10 mouse cellular contexts compared by ENCODE assay signal in genomic region chr19:56778532-56778931, GRCm38 (mm10). TPM values are rescaled to one million over a fixed set of nuclear protein-coding genes. Genes with fewer than 3 reads are reported as not detected.
DNase-seq lines count a peak whose midpoint lies in the region; ATAC-seq and TF ChIP-seq lines count a peak whose summit lies in the region.
"Not testable (repeated sequence)": the region's sequence is repeated elsewhere in the genome, so short reads cannot be mapped to it uniquely, and the experiment has no call there.
"Had no signal": no experiment of that assay in that cellular context is flagged by ENCODE, and none has a peak within 500 bp of the region (broad histone marks: within the 10 kb centered on the region; RNA-seq: fewer than 3 reads in every experiment).

No protein-coding gene starts in this region.

- not testable (repeated sequence) for H3K36me3 ChIP-seq in forebrain, postnatal 0 days (ENCODE audit: insufficient read depth); hindbrain, postnatal 0 days (ENCODE audit: insufficient read depth, low read length); kidney, postnatal 0 days (ENCODE audit: insufficient read depth, low read length); liver, postnatal 0 days (replicated peaks; ENCODE audit: insufficient read depth, low read length); lung, postnatal 0 days (ENCODE audit: insufficient read depth, low read length); stomach, postnatal 0 days (ENCODE audit: control insufficient read depth, insufficient read depth, low read length)

- not testable (repeated sequence) for H3K4me2 ChIP-seq in forebrain, postnatal 0 days (ENCODE audit: low read depth); hindbrain, postnatal 0 days (ENCODE audit: low read depth, low read length); kidney, postnatal 0 days (ENCODE audit: low read length); liver, postnatal 0 days (ENCODE audit: low read depth, low read length); lung, postnatal 0 days (replicated peaks; ENCODE audit: low read depth, low read length); stomach, postnatal 0 days (replicated peaks; ENCODE audit: low read depth)

- TF ChIP-seq EP300 in liver, postnatal 0 days (IDR thresholded peaks at IDR 0.05; ENCODE audit: low read depth); lung, postnatal 0 days (IDR thresholded peaks at IDR 0.05); stomach, postnatal 0 days (optimal IDR thresholded peaks at IDR 0.05): not testable (repeated sequence)

- WGBS in forebrain, postnatal 0 days: 96% methylated on average over 7 of the region's 7 CpGs
- WGBS in hindbrain, postnatal 0 days: 92% methylated on average over 7 of the region's 7 CpGs
- WGBS in kidney, postnatal 0 days: 95% methylated on average over 7 of the region's 7 CpGs
- 87% methylated on average over 7 of the region's 7 CpGs for WGBS in liver, postnatal 0 days (ENCODE audit: insufficient replicate concordance)
- 95% methylated on average over 7 of the region's 7 CpGs for WGBS in lung, postnatal 0 days
- WGBS in stomach, postnatal 0 days: 89% methylated on average over 7 of the region's 7 CpGs

- not testable (repeated sequence) for H3K27ac ChIP-seq in forebrain, postnatal 0 days (ENCODE audit: low read depth, low read length); hindbrain, postnatal 0 days; kidney, postnatal 0 days; liver, postnatal 0 days (ENCODE audit: low read depth); lung, postnatal 0 days (ENCODE audit: low read length); stomach, postnatal 0 days (replicated peaks)

- not testable (repeated sequence) for H3K4me3 ChIP-seq in forebrain, postnatal 0 days (ENCODE audit: low read depth, low read length); hindbrain, postnatal 0 days (ENCODE audit: low read length); kidney, postnatal 0 days (replicated peaks; ENCODE audit: low read depth, low read length); liver, postnatal 0 days (ENCODE audit: low read depth, low read length); lung, postnatal 0 days (ENCODE audit: low read depth, low read length); stomach, postnatal 0 days (ENCODE audit: low read depth, low read length)

- TF ChIP-seq CTCF in forebrain, postnatal 0 days (IDR thresholded peaks at IDR 0.05; ENCODE audit: low read depth): peak; percentile 41
- peak; percentile 38 for TF ChIP-seq CTCF in hindbrain, postnatal 0 days (IDR thresholded peaks at IDR 0.05; ENCODE audit: low read depth)
- peak; percentile 42 for TF ChIP-seq CTCF in kidney, postnatal 0 days (IDR thresholded peaks at IDR 0.05; ENCODE audit: low read depth)
- peak; percentile 51 for TF ChIP-seq CTCF in liver, postnatal 0 days (IDR thresholded peaks at IDR 0.05; ENCODE audit: low read depth)
- peak; percentile 50 for TF ChIP-seq CTCF in lung, postnatal 0 days (IDR thresholded peaks at IDR 0.05)
- peak; percentile 44 for TF ChIP-seq CTCF in stomach, postnatal 0 days (IDR thresholded peaks at IDR 0.05; ENCODE audit: low read depth)

- not testable (repeated sequence) for H3K4me1 ChIP-seq in forebrain, postnatal 0 days (ENCODE audit: insufficient read depth); hindbrain, postnatal 0 days (ENCODE audit: insufficient read depth, low read length); kidney, postnatal 0 days (replicated peaks; ENCODE audit: insufficient read depth, low read length); liver, postnatal 0 days (ENCODE audit: insufficient read depth); stomach, postnatal 0 days (replicated peaks; ENCODE audit: control insufficient read depth, insufficient read depth)
- peaks cover 19% of the 10 kb centered on the region; the same call in 1 of the 2 replicates for H3K4me1 ChIP-seq in lung, postnatal 0 days (ENCODE audit: insufficient read depth, low read depth, low read length)

- ATAC-seq in forebrain, postnatal 0 days; hindbrain, postnatal 0 days; kidney, postnatal 0 days (replicated peaks; ENCODE audit: low FRiP score, low read depth); liver, postnatal 0 days; lung, postnatal 0 days; stomach, postnatal 0 days (ENCODE audit: low FRiP score, low TSS enrichment): not testable (repeated sequence)

- not testable (repeated sequence) for DNase-seq in forebrain, postnatal 0 days; hindbrain, postnatal 0 days (ENCODE audit: low spot score); kidney, postnatal 0 days (ENCODE audit: low spot score); liver, postnatal 0 days; lung, postnatal 0 days (ENCODE audit: low spot score); stomach, postnatal 0 days (ENCODE audit: low spot score)

- not testable (repeated sequence) for H3K9me3 ChIP-seq in forebrain, postnatal 0 days (ENCODE audit: low read length); hindbrain, postnatal 0 days (ENCODE audit: low read length); kidney, postnatal 0 days (replicated peaks; ENCODE audit: low read length); liver, postnatal 0 days (ENCODE audit: low read length); lung, postnatal 0 days (ENCODE audit: low read length); stomach, postnatal 0 days (ENCODE audit: control insufficient read depth, low read length)

- not testable (repeated sequence) for H3K27me3 ChIP-seq in forebrain, postnatal 0 days (ENCODE audit: insufficient read depth, low read length); hindbrain, postnatal 0 days (ENCODE audit: insufficient read depth, low read length); kidney, postnatal 0 days (ENCODE audit: insufficient read depth, low read length); lung, postnatal 0 days (replicated peaks; ENCODE audit: insufficient read depth, low read length); stomach, postnatal 0 days (ENCODE audit: control insufficient read depth, insufficient read depth, low read length)
- H3K27me3 ChIP-seq in liver, postnatal 0 days (ENCODE audit: insufficient read depth, low read length): peaks cover 12% of the 10 kb centered on the region

- not testable (repeated sequence) for H3K9ac ChIP-seq in forebrain, postnatal 0 days; hindbrain, postnatal 0 days (replicated peaks; ENCODE audit: low read length); kidney, postnatal 0 days (ENCODE audit: low read depth, low read length); liver, postnatal 0 days (replicated peaks); lung, postnatal 0 days (replicated peaks; ENCODE audit: low read depth); stomach, postnatal 0 days (ENCODE audit: low read length)

RNA-seq across cellular contexts. Expression of gene Ccdc186, which starts 43.5 kb away (rescaled TPM):
- 20.9 and 21.2 TPM in 2 replicates for total RNA-seq in forebrain, postnatal 0 days (2014; rRNA removed)
- 15.7 and 20.2 TPM in 2 replicates for polyA plus RNA-seq in forebrain, postnatal 0 days (2015; fragmentation: Nextera tagmentation; extraction: Ambion mirVana)
- total RNA-seq in hindbrain, postnatal 0 days (2014; rRNA removed): 11.7 and 12.4 TPM in 2 replicates
- polyA plus RNA-seq in hindbrain, postnatal 0 days (2015; fragmentation: Nextera tagmentation; extraction: Ambion mirVana): 21.7 and 22.7 TPM in 2 replicates
- 20.3 TPM in 2 replicates for polyA plus RNA-seq in kidney, postnatal 0 days (2015; fragmentation: Nextera tagmentation; extraction: Ambion mirVana)
- polyA plus RNA-seq in liver, postnatal 0 days (2015; fragmentation: Nextera tagmentation; extraction: Ambion mirVana): 3.8 and 4.6 TPM in 2 replicates
- polyA plus RNA-seq in lung, postnatal 0 days (2015; fragmentation: Nextera tagmentation; extraction: Ambion mirVana): 27.9 and 29.1 TPM in 2 replicates
- polyA plus RNA-seq in stomach, postnatal 0 days (2015; fragmentation: Nextera tagmentation; extraction: Ambion mirVana): 9.1 and 13.4 TPM in 2 replicates

RNA-seq across cellular contexts. Expression of gene Tdrd1, which starts 47.5 kb away (rescaled TPM):
- 0.69 and 1.7 TPM in 2 replicates for total RNA-seq in forebrain, postnatal 0 days (2014; rRNA removed)
- 0.50 and 0.77 TPM in 2 replicates for polyA plus RNA-seq in forebrain, postnatal 0 days (2015; fragmentation: Nextera tagmentation; extraction: Ambion mirVana)
- 0.94 and 1.0 TPM in 2 replicates for total RNA-seq in hindbrain, postnatal 0 days (2014; rRNA removed)
- 0.68 and 0.81 TPM in 2 replicates for polyA plus RNA-seq in hindbrain, postnatal 0 days (2015; fragmentation: Nextera tagmentation; extraction: Ambion mirVana)
- 0.48 and 0.58 TPM in 2 replicates for polyA plus RNA-seq in kidney, postnatal 0 days (2015; fragmentation: Nextera tagmentation; extraction: Ambion mirVana)
- not detected in 2 replicates for polyA plus RNA-seq in liver, postnatal 0 days (2015; fragmentation: Nextera tagmentation; extraction: Ambion mirVana)
- polyA plus RNA-seq in lung, postnatal 0 days (2015; fragmentation: Nextera tagmentation; extraction: Ambion mirVana): not detected in 2 replicates
- polyA plus RNA-seq in stomach, postnatal 0 days (2015; fragmentation: Nextera tagmentation; extraction: Ambion mirVana): 1.2 and 1.7 TPM in 2 replicates
- total RNA-seq: adrenal gland, postnatal 14 days had no signal
- polyA plus RNA-seq: activated CD4-positive, CD25-positive, alpha-beta regulatory T cell, adult 4 months; C2C12 had no signal

RNA-seq across cellular contexts. Expression of gene Adrb1, which starts 56.5 kb away (rescaled TPM):
- total RNA-seq in forebrain, postnatal 0 days (2014; rRNA removed): 7.3 and 8.5 TPM in 2 replicates
- 2.8 and 3.4 TPM in 2 replicates for polyA plus RNA-seq in forebrain, postnatal 0 days (2015; fragmentation: Nextera tagmentation; extraction: Ambion mirVana)
- total RNA-seq in hindbrain, postnatal 0 days (2014; rRNA removed): 3.2 and 7.0 TPM in 2 replicates
- polyA plus RNA-seq in hindbrain, postnatal 0 days (2015; fragmentation: Nextera tagmentation; extraction: Ambion mirVana): 1.7 and 2.1 TPM in 2 replicates
- polyA plus RNA-seq in kidney, postnatal 0 days (2015; fragmentation: Nextera tagmentation; extraction: Ambion mirVana): 0.37 and 0.55 TPM in 2 replicates
- 0.47 and 0.63 TPM in 2 replicates for polyA plus RNA-seq in liver, postnatal 0 days (2015; fragmentation: Nextera tagmentation; extraction: Ambion mirVana)
- polyA plus RNA-seq in lung, postnatal 0 days (2015; fragmentation: Nextera tagmentation; extraction: Ambion mirVana): 12.6 and 14.7 TPM in 2 replicates
- polyA plus RNA-seq in stomach, postnatal 0 days (2015; fragmentation: Nextera tagmentation; extraction: Ambion mirVana): 0.45 and 0.59 TPM in 2 replicates
- polyA plus RNA-seq: activated CD4-positive, CD25-positive, alpha-beta regulatory T cell, adult 4 months; Patski had no signal
